In genomic region chr5:5333916-5334315, GRCm38 (mm10) we compare ENCODE assay signal across 22 mouse cellular contexts.
"Had no signal": no experiment of that assay in that cellular context is flagged by ENCODE, and none has a peak within 500 bp of the region (broad histone marks: within the 10 kb centered on the region; RNA-seq: fewer than 3 reads in every experiment).

No protein-coding gene starts in this region.

- H3K27ac ChIP-seq: kidney, embryonic 15.5 days; limb, embryonic 12.5 days; limb, embryonic 15.5 days; liver, embryonic 12.5 days; liver, embryonic 15.5 days; neural tube, embryonic 13.5 days; stomach, embryonic 15.5 days had no signal

- ATAC-seq: intestine, postnatal 0 days; liver, embryonic 12.5 days had no signal

- H3K4me3 ChIP-seq: kidney, embryonic 15.5 days; limb, embryonic 12.5 days; limb, embryonic 15.5 days; liver, embryonic 12.5 days; liver, embryonic 15.5 days; myocyte; neural tube, embryonic 13.5 days; stomach, embryonic 15.5 days had no signal

- H3K36me3 ChIP-seq: kidney, embryonic 15.5 days; limb, embryonic 12.5 days; limb, embryonic 15.5 days; liver, embryonic 12.5 days; liver, embryonic 15.5 days; neural tube, embryonic 13.5 days; stomach, embryonic 15.5 days had no signal

- H3K9me3 ChIP-seq: kidney, embryonic 15.5 days; limb, embryonic 12.5 days; limb, embryonic 15.5 days; liver, embryonic 12.5 days; liver, embryonic 15.5 days; neural tube, embryonic 13.5 days; stomach, embryonic 15.5 days had no signal

- H3K4me1 ChIP-seq: kidney, embryonic 15.5 days; limb, embryonic 12.5 days; limb, embryonic 15.5 days; liver, embryonic 12.5 days; liver, embryonic 15.5 days; neural tube, embryonic 13.5 days; stomach, embryonic 15.5 days had no signal

- H3K4me2 ChIP-seq: kidney, embryonic 15.5 days; limb, embryonic 12.5 days; limb, embryonic 15.5 days; liver, embryonic 12.5 days; liver, embryonic 15.5 days; midbrain, embryonic 11.5 days; neural tube, embryonic 13.5 days; stomach, embryonic 15.5 days had no signal

- DNase-seq: kidney, adult 2 months; kidney, postnatal 10 days; kidney, postnatal 36 days; left cerebral cortex, postnatal 4 days; lung, adult 18-20 months; lung, postnatal 14 days; lung, postnatal 4 days; midbrain, embryonic 14.5 days; retina, postnatal 1 day; right cerebral cortex, postnatal 25 days; spleen, adult 18-20 months; thymus, postnatal 25 days had no signal

- H3K9ac ChIP-seq: kidney, embryonic 15.5 days; limb, embryonic 12.5 days; limb, embryonic 15.5 days; liver, embryonic 12.5 days; liver, embryonic 15.5 days; neural tube, embryonic 13.5 days; stomach, embryonic 15.5 days had no signal

- H3K27me3 ChIP-seq: kidney, embryonic 15.5 days; limb, embryonic 12.5 days; limb, embryonic 15.5 days; liver, embryonic 12.5 days; liver, embryonic 15.5 days; neural tube, embryonic 13.5 days; stomach, embryonic 15.5 days had no signal
